Mouse (Mus musculus) stomach, embryonic 15.5 days (tissue): ENCODE measurements around the gene Rcan2. TPM values are rescaled to one million over a fixed set of nuclear protein-coding genes. Genes with fewer than 3 reads are reported as not detected.
A peak's percentile ranks its signal among the peaks of the same experiment; 100 is the strongest.
"Not testable (repeated sequence)": the region's sequence is repeated elsewhere in the genome, so short reads cannot be mapped to it uniquely, and the experiment has no call there.

ENCODE experiments used
- ATAC-seq: fragments of 200-750 bp; cut with Nextera tagmentation; 2 replicates; pipeline ENCODE4 v1.8.0; 2017; ENCODE audit warnings: low read depth, moderate number of reproducible peaks, moderate TSS enrichment; ENCODE audit not compliant: insufficient read depth, low FRiP score
- H3K27ac ChIP-seq: fragments of 300-500 bp; sonication (generic); 2 replicates; pipeline ENCODE4 v1.5.1; 2015; ENCODE audit warnings: mild to moderate bottlenecking, inconsistent platforms
- H3K27me3 ChIP-seq: fragments of 300-500 bp; sonication (generic); replicated peaks from 2 replicates; pipeline ENCODE4 v1.6.1; 2015; ENCODE audit warnings: inconsistent platforms
- H3K36me3 ChIP-seq: fragments of 300-500 bp; sonication (generic); 2 replicates; pipeline ENCODE4 v1.6.1; 2015; ENCODE audit warnings: inconsistent platforms
- H3K4me1 ChIP-seq: fragments of 300-500 bp; sonication (generic); 2 replicates; pipeline ENCODE4 v1.6.1; 2015; ENCODE audit warnings: inconsistent platforms
- H3K4me2 ChIP-seq: fragments of 300-500 bp; sonication (generic); 2 replicates; pipeline ENCODE4 v1.6.1; 2015; ENCODE audit warnings: mild to moderate bottlenecking, inconsistent platforms
- H3K4me3 ChIP-seq: fragments of 300-500 bp; sonication (generic); replicated peaks from 2 replicates; pipeline ENCODE4 v1.5.1; 2015; ENCODE audit warnings: inconsistent platforms
- H3K9ac ChIP-seq: fragments of 300-500 bp; sonication (generic); 2 replicates; pipeline ENCODE4 v1.6.1; 2015; ENCODE audit warnings: inconsistent platforms
- H3K9me3 ChIP-seq: fragments of 300-500 bp; sonication (generic); 2 replicates; pipeline ENCODE4 v1.6.1; 2016; ENCODE audit warnings: inconsistent platforms
- WGBS: fragments of 180-500 bp; shearing (Covaris S2); methylation state at CpG from one replicate; pipeline ENCODE4 v1.1.7; 2015; 5-methylcytosine and 5-hydroxymethylcytosine counted together
- polyA plus RNA-seq: library from polyadenylated mRNA; unstranded; fragments of >200 nt; fragmentation: Nextera tagmentation; extraction: Ambion mirVana; gene quantifications from 2 replicates; pipeline ENCODE4 v1.2.1, GENCODE M21; 2015

Rcan2 gene
- polyA plus RNA-seq, 1 experiment from 2014 or later, result 12.5 TPM

- Histone ChIP-seq H3K9me3 (no peaks in the 10 kb centered on the region), H3K4me1 (peaks cover 6% of the 10 kb centered on the region), H3K27me3 (peaks cover 5% of the 10 kb centered on the region), H3K36me3 (no peaks in the 10 kb centered on the region), H3K4me3 (no peak overlapping the region), H3K9ac (no peak overlapping the region), H3K4me2 (no peak overlapping the region), H3K27ac (no peak overlapping the region)
- no peak for ATAC-seq
- WGBS, result 65% methylated on average over 6 of the region's 6 CpGs
These were observed 2.6 kb downstream of the Rcan2 start for GRCm38 (mm10) chr17:43803764-43804163.

GRCm38 (mm10) chr17:43806841-43807240 lies 5.7 kb downstream of the Rcan2 start:
- Histone ChIP-seq H3K27ac (no peak overlapping the region), H3K4me1 (peaks cover 6% of the 10 kb centered on the region), H3K36me3 (no peaks in the 10 kb centered on the region), H3K4me3 (no peak overlapping the region), H3K4me2 (no peak overlapping the region), H3K27me3 (peaks cover 4% of the 10 kb centered on the region), H3K9me3 (no peaks in the 10 kb centered on the region), H3K9ac (no peak overlapping the region)
- WGBS, result 66% methylated on average over 4 of the region's 4 CpGs
- ATAC-seq, result no peak

GRCm38 (mm10) chr17:43811453-43811852 lies 10.3 kb downstream of the Rcan2 start:
- H3K4me1 ChIP-seq, result no peaks in the 10 kb centered on the region
- ATAC-seq, result peak; percentile 84; the same call in 1 of the 2 replicates
- no peak overlapping the region for H3K4me2 ChIP-seq
- H3K9ac ChIP-seq, result no peak overlapping the region
- WGBS, result 48% methylated on average over 4 of the region's 4 CpGs
- no peaks in the 10 kb centered on the region for H3K27me3 ChIP-seq
- H3K4me3 ChIP-seq, result no peak overlapping the region
- no peaks in the 10 kb centered on the region for H3K9me3 ChIP-seq
- H3K27ac ChIP-seq, result 0 out of 2 replicates have a peak overlapping the region, but pooled peaks have one; percentile 11
- H3K36me3 ChIP-seq, result no peaks in the 10 kb centered on the region

DNA sequence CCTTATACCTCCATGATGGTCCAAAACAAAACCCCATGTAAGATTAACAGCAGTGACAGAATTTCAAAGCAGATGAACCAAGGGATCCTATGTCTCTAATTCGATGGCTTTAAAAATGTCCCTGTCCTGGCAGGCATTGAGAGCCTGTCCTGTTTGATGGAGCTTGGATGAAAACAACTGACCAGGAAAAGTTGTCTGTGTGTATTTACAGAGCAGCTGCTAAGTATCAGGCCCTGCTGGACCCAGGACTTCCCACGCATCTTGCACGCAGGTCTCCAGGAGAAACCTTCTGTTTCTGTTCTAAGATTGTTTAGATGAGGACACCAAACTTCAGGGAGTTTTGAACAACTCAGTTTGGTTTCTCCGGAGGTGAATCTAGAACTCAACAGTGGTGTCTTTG lies 14.2 kb downstream of the Rcan2 start:
- no peaks in the 10 kb centered on the region for H3K27me3 ChIP-seq
- H3K4me2 ChIP-seq, result no peak overlapping the region
- H3K4me1 ChIP-seq, result no peaks in the 10 kb centered on the region
- H3K36me3 ChIP-seq, result no peaks in the 10 kb centered on the region
- no peak for ATAC-seq
- no peak overlapping the region for H3K27ac ChIP-seq
- 76% methylated on average over 4 of the region's 4 CpGs for WGBS
- H3K9ac ChIP-seq, result no peak overlapping the region
- H3K9me3 ChIP-seq, result no peaks in the 10 kb centered on the region
- H3K4me3 ChIP-seq, result no peak overlapping the region

DNA sequence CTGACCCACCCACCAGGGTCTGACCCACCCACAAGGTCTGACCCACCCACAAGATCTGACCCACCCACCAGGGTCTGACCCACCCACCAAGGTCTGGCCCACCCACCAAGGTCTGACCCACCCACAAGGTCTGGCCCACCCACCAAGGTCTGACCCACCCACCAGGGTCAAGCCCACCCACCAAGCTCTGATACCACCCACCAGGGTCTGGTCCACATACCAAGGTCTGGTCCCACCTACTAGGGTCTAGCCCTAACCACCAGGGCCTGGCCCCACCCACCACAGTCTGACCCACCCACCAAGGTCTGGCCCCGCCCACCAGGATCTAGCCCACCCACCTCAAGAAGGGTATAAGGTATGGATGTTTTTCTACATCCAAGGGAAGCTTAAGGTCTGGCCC lies 15.3 kb downstream of the Rcan2 start:
- Histone ChIP-seq H3K4me2 (no peak overlapping the region), H3K36me3 (no peaks in the 10 kb centered on the region), H3K9ac (no peak overlapping the region), H3K27me3 (no peaks in the 10 kb centered on the region), H3K4me3 (no peak overlapping the region), H3K27ac (no peak overlapping the region), H3K9me3 (no peaks in the 10 kb centered on the region), H3K4me1 (no peaks in the 10 kb centered on the region)
- WGBS, result 50% methylated on average over 1 of the region's 1 CpGs
- no peak for ATAC-seq

DNA sequence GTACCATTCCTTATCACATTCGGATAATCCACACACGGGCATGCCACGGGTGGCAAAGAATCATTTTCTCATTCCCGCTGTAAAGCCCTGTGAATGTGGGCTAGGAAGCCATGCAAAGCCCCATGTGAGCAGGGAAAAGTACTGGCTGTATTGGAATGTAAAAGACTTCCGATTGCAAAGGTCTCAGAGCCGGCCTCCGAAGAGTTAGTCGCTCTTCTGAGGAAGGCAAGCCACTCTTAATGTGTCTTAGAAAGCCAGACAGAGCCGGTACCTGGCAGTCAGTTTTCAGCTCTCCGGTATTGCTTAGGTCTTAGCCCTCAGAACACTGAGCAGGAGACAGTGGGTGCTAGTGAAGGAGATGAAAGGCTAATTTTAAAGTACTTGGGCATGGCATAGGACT lies 16.0 kb downstream of the Rcan2 start:
- Histone ChIP-seq H3K4me1 (no peaks in the 10 kb centered on the region), H3K4me2 (no peak overlapping the region), H3K9me3 (no peaks in the 10 kb centered on the region), H3K27me3 (no peaks in the 10 kb centered on the region), H3K27ac (no peak overlapping the region), H3K4me3 (no peak overlapping the region), H3K9ac (no peak overlapping the region), H3K36me3 (no peaks in the 10 kb centered on the region)
- 82% methylated on average over 10 of the region's 10 CpGs for WGBS
- no peak for ATAC-seq

GRCm38 (mm10) chr17:43818390-43818789 lies 17.2 kb downstream of the Rcan2 start:
- ATAC-seq, result no peak
- no peaks in the 10 kb centered on the region for H3K9me3 ChIP-seq
- H3K36me3 ChIP-seq, result no peaks in the 10 kb centered on the region
- no peak overlapping the region for H3K4me3 ChIP-seq
- H3K27ac ChIP-seq, result no peak overlapping the region
- 76% methylated on average over 6 of the region's 6 CpGs for WGBS
- H3K4me2 ChIP-seq, result no peak overlapping the region
- no peak overlapping the region for H3K9ac ChIP-seq
- H3K4me1 ChIP-seq, result no peaks in the 10 kb centered on the region
- H3K27me3 ChIP-seq, result no peaks in the 10 kb centered on the region

GRCm38 (mm10) chr17:43820904-43821303 lies 19.8 kb downstream of the Rcan2 start:
- Histone ChIP-seq H3K27ac (no peak overlapping the region), H3K4me1 (no peaks in the 10 kb centered on the region), H3K27me3 (no peaks in the 10 kb centered on the region), H3K36me3 (no peaks in the 10 kb centered on the region), H3K9me3 (no peaks in the 10 kb centered on the region), H3K4me3 (no peak overlapping the region), H3K4me2 (no peak overlapping the region), H3K9ac (no peak overlapping the region)
- 84% methylated on average over 2 of the region's 2 CpGs for WGBS
- no peak for ATAC-seq

DNA sequence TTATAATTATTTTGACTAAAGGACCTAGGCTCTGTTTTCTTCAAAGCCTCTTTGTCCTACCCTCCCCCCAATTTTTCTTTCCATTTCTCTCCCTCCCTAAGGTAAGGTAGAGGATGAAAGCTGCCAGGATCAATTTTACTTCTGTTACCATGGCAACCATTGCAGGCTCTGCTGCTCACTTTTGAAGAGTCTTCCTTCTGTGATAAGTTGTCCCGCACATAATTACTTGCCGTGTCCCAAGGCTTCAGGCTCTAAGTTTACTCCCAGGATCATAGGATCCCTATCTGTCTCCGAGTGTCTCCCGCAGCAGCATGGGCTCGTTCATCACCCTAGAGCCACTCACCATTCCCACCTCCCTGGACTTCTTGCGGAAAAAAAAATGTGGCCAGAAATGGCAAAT lies 21.1 kb downstream of the Rcan2 start:
- Histone ChIP-seq H3K27ac (no peak overlapping the region), H3K4me1 (no peaks in the 10 kb centered on the region), H3K9me3 (no peaks in the 10 kb centered on the region), H3K9ac (no peak overlapping the region), H3K4me3 (no peak overlapping the region), H3K4me2 (no peak overlapping the region), H3K36me3 (no peaks in the 10 kb centered on the region), H3K27me3 (no peaks in the 10 kb centered on the region)
- WGBS, result 57% methylated on average over 6 of the region's 6 CpGs
- no peak for ATAC-seq

DNA sequence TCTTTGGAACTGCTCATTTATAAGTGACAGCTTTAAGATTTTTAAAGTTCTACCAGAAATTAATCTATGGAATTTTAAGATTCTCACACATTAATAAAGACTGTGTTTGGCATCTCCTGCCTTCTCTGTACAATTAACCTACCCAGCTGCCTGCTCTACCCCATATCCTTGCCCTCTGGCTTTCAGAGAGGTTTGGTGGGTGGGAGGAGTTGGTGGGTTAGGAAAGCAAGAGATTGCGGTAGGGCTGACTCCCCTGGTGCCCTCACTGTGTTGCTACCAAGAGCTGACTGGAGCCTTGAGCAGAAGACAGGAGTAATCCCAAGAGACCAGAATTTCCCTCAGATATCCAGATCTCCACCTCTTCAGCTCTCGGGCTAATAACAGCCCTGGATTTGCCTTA lies 21.5 kb downstream of the Rcan2 start:
- H3K27me3 ChIP-seq, result no peaks in the 10 kb centered on the region
- H3K9me3 ChIP-seq, result no peaks in the 10 kb centered on the region
- H3K4me3 ChIP-seq, result no peak overlapping the region
- H3K27ac ChIP-seq, result no peak overlapping the region
- ATAC-seq, result no peak
- WGBS, result 61% methylated on average over 2 of the region's 2 CpGs
- H3K9ac ChIP-seq, result no peak overlapping the region
- H3K36me3 ChIP-seq, result no peaks in the 10 kb centered on the region
- H3K4me1 ChIP-seq, result no peaks in the 10 kb centered on the region
- no peak overlapping the region for H3K4me2 ChIP-seq

GRCm38 (mm10) chr17:43824781-43825410 lies 23.7 kb downstream of the Rcan2 start:
- H3K9me3 ChIP-seq, result no peaks in the 10 kb centered on the region
- no peaks in the 10 kb centered on the region for H3K36me3 ChIP-seq
- H3K9ac ChIP-seq, result no peak overlapping the region
- ATAC-seq, result no peak
- no peaks in the 10 kb centered on the region for H3K27me3 ChIP-seq
- H3K4me2 ChIP-seq, result no peak overlapping the region
- 86% methylated on average over 10 of the region's 10 CpGs for WGBS
- no peak overlapping the region for H3K4me3 ChIP-seq
- no peak overlapping the region for H3K27ac ChIP-seq
- H3K4me1 ChIP-seq, result no peaks in the 10 kb centered on the region

DNA sequence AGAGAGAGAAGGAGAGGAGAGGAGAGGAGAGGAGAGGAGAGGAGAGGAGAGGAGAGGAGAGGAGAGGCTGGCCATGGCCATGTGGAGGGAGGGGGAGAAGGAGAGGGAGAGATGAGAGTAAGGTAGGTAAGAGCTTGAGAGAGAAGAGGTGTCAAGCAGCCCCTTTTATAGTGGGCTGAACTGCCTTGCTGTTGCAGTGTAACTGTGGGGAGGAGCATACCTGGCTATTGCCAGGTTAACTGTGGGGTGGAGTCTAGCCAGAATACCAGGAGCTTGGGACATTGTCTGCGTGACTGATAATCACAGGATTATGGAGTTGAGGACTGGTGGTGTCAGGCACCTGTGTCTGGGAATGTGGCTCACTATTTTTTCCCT lies 24.2 kb downstream of the Rcan2 start:
- not testable (repeated sequence) for H3K4me3 ChIP-seq, H3K4me2 ChIP-seq, H3K27me3 ChIP-seq, H3K9ac ChIP-seq, H3K36me3 ChIP-seq, H3K27ac ChIP-seq, H3K9me3 ChIP-seq, H3K4me1 ChIP-seq, ATAC-seq
- WGBS, result 44% methylated on average over 1 of the region's 1 CpGs

DNA sequence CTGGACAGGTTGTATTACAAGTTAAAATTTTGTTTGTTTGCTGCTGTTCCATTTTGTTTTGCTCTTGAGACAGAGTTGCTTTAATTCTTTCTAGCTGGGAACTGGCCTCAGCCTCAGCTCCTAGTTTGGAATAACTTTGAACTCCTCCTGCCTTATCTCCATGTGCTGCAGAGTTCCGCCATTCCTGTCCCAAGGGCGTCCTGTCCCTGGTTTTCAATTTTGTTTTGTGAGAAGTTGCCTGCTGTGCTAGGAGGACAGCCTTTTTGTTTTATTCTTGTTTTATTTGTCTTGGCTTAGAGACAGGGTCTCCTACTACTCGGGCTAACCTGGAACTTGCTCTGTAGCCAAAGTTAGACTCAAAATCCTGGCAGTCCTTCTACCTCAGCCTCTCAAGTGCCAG lies 26.1 kb downstream of the Rcan2 start:
- H3K4me2 ChIP-seq, result no peak overlapping the region
- H3K27me3 ChIP-seq, result no peaks in the 10 kb centered on the region
- no peak for ATAC-seq
- no peak overlapping the region for H3K27ac ChIP-seq
- H3K9me3 ChIP-seq, result no peaks in the 10 kb centered on the region
- no peak overlapping the region for H3K9ac ChIP-seq
- no peaks in the 10 kb centered on the region for H3K4me1 ChIP-seq
- WGBS, result 67% methylated on average over 3 of the region's 3 CpGs
- no peak overlapping the region for H3K4me3 ChIP-seq
- no peaks in the 10 kb centered on the region for H3K36me3 ChIP-seq
